Mouse (Mus musculus) MEL (cell line): ENCODE results near the gene Mrps35.

Experiments
- CHD2 ChIP-seq: IDR thresholded peaks from 2 replicates; pipeline ENCODE4 v1.6.1; 2011; ENCODE audit warnings: low read length, improper control_type of control experiment
- CTCF ChIP-seq, 3 experiments: IDR thresholded peaks in 2 of 3; conservative IDR thresholded peaks in 1 of 3; 2 replicates each; pipeline ENCODE4 v1.5.1; 2011 to 2012; ENCODE audit warnings: low read length in 3 of 3, low read depth in 2 of 3, mild to moderate bottlenecking in 2 of 3, improper control_type of control experiment in 1 of 3, inconsistent platforms in 1 of 3, mixed read lengths in 1 of 3, moderate library complexity in 1 of 3; ENCODE audit not compliant: control insufficient read depth in 1 of 3, insufficient read depth in 1 of 3, poor library complexity in 1 of 3, severe bottlenecking in 1 of 3
- E2F4 ChIP-seq: IDR thresholded peaks from 2 replicates; pipeline ENCODE4 v1.6.1; 2011; ENCODE audit warnings: low read depth, low read length, improper control_type of control experiment, borderline replicate concordance
- EP300 ChIP-seq, 2 experiments: IDR thresholded peaks; 2 replicates each; pipeline ENCODE4 v1.6.1; 2011; ENCODE audit warnings: improper control_type of control experiment in 2 of 2, low read length in 2 of 2, low read depth in 1 of 2, mild to moderate bottlenecking in 1 of 2
- MAX ChIP-seq: IDR thresholded peaks from 2 replicates; pipeline ENCODE4 v1.6.1; 2011; ENCODE audit warnings: low read length, improper control_type of control experiment
- MYC ChIP-seq: IDR thresholded peaks from 2 replicates; pipeline ENCODE4 v1.6.1; 2011; ENCODE audit warnings: low read depth, mild to moderate bottlenecking, low read length, improper control_type of control experiment, moderate library complexity
- NRF1 ChIP-seq: IDR thresholded peaks from 2 replicates; pipeline ENCODE4 v1.6.1; 2014; ENCODE audit warnings: low read depth, mild to moderate bottlenecking, inconsistent platforms, low read length, improper control_type of control experiment, moderate library complexity; ENCODE audit not compliant: poor library complexity, insufficient read depth, severe bottlenecking
- POLR2A ChIP-seq, 2 experiments: IDR thresholded peaks; 2 replicates each; pipeline ENCODE4 v1.6.1; 2011 to 2012; ENCODE audit warnings: low read length in 2 of 2, mild to moderate bottlenecking in 2 of 2, control low read depth in 1 of 2, improper control_type of control experiment in 1 of 2, low read depth in 1 of 2, moderate library complexity in 1 of 2; ENCODE audit not compliant: control insufficient read depth in 1 of 2, insufficient read depth in 1 of 2, poor library complexity in 1 of 2
- POLR2AphosphoS5 ChIP-seq: IDR thresholded peaks from 2 replicates; pipeline ENCODE4 v1.6.1; 2012; ENCODE audit warnings: low read depth, borderline replicate concordance, mild to moderate bottlenecking, inconsistent platforms, low read length, moderate library complexity, mixed read lengths
- SIN3A ChIP-seq: IDR thresholded peaks from 2 replicates; pipeline ENCODE4 v1.6.1; 2012; ENCODE audit warnings: low read length, improper control_type of control experiment, inconsistent platforms
- SMC3 ChIP-seq: IDR thresholded peaks from 2 replicates; pipeline ENCODE4 v1.6.1; 2011; ENCODE audit warnings: low read depth, low read length, improper control_type of control experiment
- TAL1 ChIP-seq: IDR thresholded peaks from 2 replicates; pipeline ENCODE4 v1.6.1; 2012; ENCODE audit warnings: mild to moderate bottlenecking, inconsistent platforms, low read length, moderate library complexity, mixed read lengths
- TBP ChIP-seq: IDR thresholded peaks from 2 replicates; pipeline ENCODE4 v1.8.0; 2011; ENCODE audit warnings: low read depth, low read length, improper control_type of control experiment
- USF2 ChIP-seq, 2 experiments: IDR thresholded peaks; 2 replicates each; pipeline ENCODE4 v1.6.1; 2011 to 2012; ENCODE audit warnings: improper control_type of control experiment in 2 of 2, low read length in 2 of 2, borderline replicate concordance in 1 of 2, inconsistent platforms in 1 of 2, low read depth in 1 of 2, mild to moderate bottlenecking in 1 of 2; ENCODE audit not compliant: insufficient read depth in 1 of 2

GRCm38 (mm10) chr6:147042291-147043290 lies at the start of gene Mrps35:
- TF ChIP-seq E2F4 (no peak), MAX (peak; percentile 76), NRF1 (peak; percentile 29; the same call in 1 of the 2 replicates), MYC (peak; percentile 96), CHD2 (no peak), CTCF (IDR thresholded peaks at IDR 0.05 in 2 of 3, conservative IDR thresholded peaks at IDR 0.05 in 1 of 3; ENCODE audit: control insufficient read depth in 1 of 3, insufficient read depth in 1 of 3, low read depth in 2 of 3, low read length in 3 of 3, poor library complexity in 1 of 3, severe bottlenecking in 1 of 3) (no peak), POLR2A (IDR thresholded peaks at IDR 0.05; ENCODE audit: control insufficient read depth in 1 of 2, insufficient read depth in 1 of 2, low read depth in 1 of 2, low read length in 2 of 2, poor library complexity in 1 of 2) (peak; percentile 97 to 98), SMC3 (no peak; the same call in 1 of the 2 replicates), USF2 (IDR thresholded peaks at IDR 0.05; ENCODE audit: borderline replicate concordance in 1 of 2, insufficient read depth in 1 of 2, low read depth in 1 of 2, low read length in 2 of 2) (no peak), POLR2AphosphoS5 (no peak; the same call in 1 of the 2 replicates), EP300 (IDR thresholded peaks at IDR 0.05; ENCODE audit: low read depth in 1 of 2, low read length in 2 of 2) (peak in 1 of 2 experiments; percentile 49; a peak in 2 of 4 replicates), TAL1 (no peak), SIN3A (peak; percentile 90), TBP (peak; percentile 91)
